Mouse (Mus musculus): ENCODE results near the gene Exosc5.

DNA sequence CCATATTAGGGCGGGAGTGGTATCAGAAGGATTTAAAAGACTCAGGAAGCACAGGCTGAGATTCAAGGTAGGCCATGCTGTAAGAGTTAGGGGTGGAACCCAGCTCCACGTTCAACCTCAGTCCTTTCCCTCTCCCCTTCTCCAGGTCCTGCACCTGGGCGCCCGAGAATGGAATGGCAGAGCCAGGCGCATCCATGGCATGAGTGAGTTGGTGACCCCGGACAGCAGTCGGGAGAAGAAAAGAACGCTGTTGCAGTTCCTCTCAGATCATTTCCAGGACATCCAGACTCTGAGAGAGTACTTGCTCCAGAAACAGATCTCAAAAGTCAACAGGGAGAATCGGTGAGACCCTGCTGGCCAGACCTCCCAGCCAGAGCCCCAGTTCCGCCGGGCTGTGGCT, 38.2 kb upstream of the Exosc5 start:
- TF ChIP-seq CTCF (IDR thresholded peaks at IDR 0.05; ENCODE audit: borderline replicate concordance, insufficient read depth, low read length) (no peak), POLR2A (IDR thresholded peaks at IDR 0.05; ENCODE audit: low read depth, low read length) (no peak)
